Mouse (Mus musculus) adrenal gland, adult (tissue): Measurements from ENCODE around the gene Dnpep.

ENCODE experiments used
- DNase-seq, 2 experiments: peaks; one replicate each; pipeline ENCODE4 v3.0.0; 2022 to 2023; ENCODE audit warnings: low spot score in 1 of 2; ENCODE audit not compliant: inconsistent age in 2 of 2

The Dnpep gene

GRCm38 (mm10) chr1:75331271-75331670 is 13.5 kb upstream of the Dnpep start:
- DNase-seq: no peak

GRCm38 (mm10) chr1:75327461-75327860 is 9.7 kb upstream of the Dnpep start:
- DNase-seq: no peak

- no peak for DNase-seq
Observed at GRCm38 (mm10) chr1:75319166-75319565, 1.4 kb upstream of the Dnpep start.

- peak in 1 of 2 experiments; percentile 38 for DNase-seq
Observed at GRCm38 (mm10) chr1:75318736-75319135, 946 bp upstream of the Dnpep start.

GRCm38 (mm10) chr1:75318301-75318700 is 511 bp upstream of the Dnpep start:
- peak in 1 of 2 experiments; percentile 33 for DNase-seq

- peak; percentile 92 to 97 for DNase-seq
Observed at GRCm38 (mm10) chr1:75316861-75317240, 939 bp downstream of the Dnpep start.

GRCm38 (mm10) chr1:75315456-75316365 is 2.1 kb downstream of the Dnpep start:
- peak; percentile 58 to 63 for DNase-seq

GRCm38 (mm10) chr1:75315011-75315410 is 2.8 kb downstream of the Dnpep start:
- peak in 1 of 2 experiments; percentile 43 for DNase-seq

GRCm38 (mm10) chr1:75311694-75312093 is 6.1 kb downstream of the Dnpep start:
- peak in 1 of 2 experiments; percentile 59 for DNase-seq

GRCm38 (mm10) chr1:75304662-75305061 is 13.1 kb downstream of the Dnpep start:
- no peak for DNase-seq

- no peak for DNase-seq
Observed at GRCm38 (mm10) chr1:75294294-75294693, 23.5 kb downstream of the Dnpep start.

GRCm38 (mm10) chr1:75293331-75293701 is 24.5 kb downstream of the Dnpep start:
- DNase-seq: peak in 1 of 2 experiments; percentile 33

- DNase-seq: peak; percentile 33 to 70
Observed at GRCm38 (mm10) chr1:75292476-75293330, 25.1 kb downstream of the Dnpep start.

- DNase-seq: no peak
Observed at GRCm38 (mm10) chr1:75291321-75291720, 26.5 kb downstream of the Dnpep start.

- peak in 1 of 2 experiments; percentile 76 for DNase-seq
Observed at GRCm38 (mm10) chr1:75290582-75290981, 27.2 kb downstream of the Dnpep start.

GRCm38 (mm10) chr1:75289888-75290431 is 27.8 kb downstream of the Dnpep start:
- DNase-seq: no peak

GRCm38 (mm10) chr1:75289376-75289775 is 28.4 kb downstream of the Dnpep start:
- DNase-seq: no peak

GRCm38 (mm10) chr1:75284911-75285310 is 32.9 kb downstream of the Dnpep start:
- no peak for DNase-seq

- DNase-seq: peak in 1 of 2 experiments; percentile 42
Observed at GRCm38 (mm10) chr1:75283017-75283416, 34.8 kb downstream of the Dnpep start.

GRCm38 (mm10) chr1:75278228-75278627 is 39.6 kb downstream of the Dnpep start, which contains the start of gene Resp18:
Gene Resp18, minus strand, starts transcription at chr1:75278415.
- DNase-seq: peak in 1 of 2 experiments; percentile 43
